Mouse (Mus musculus): ENCODE measurements around the gene Cyp2ab1.

- TF ChIP-seq POLR2A (IDR thresholded peaks at IDR 0.05; ENCODE audit: insufficient read depth, low read depth, low read length), result no peak
- TF ChIP-seq CTCF (IDR thresholded peaks at IDR 0.05; ENCODE audit: insufficient read depth, low read depth, low read length), result no peak
These were observed 45.8 kb downstream of the Cyp2ab1 start for GRCm38 (mm10) chr16:20279395-20279794.

Data from olfactory bulb, adult 2 months (tissue).